Mouse (Mus musculus): Measurements from ENCODE around the gene Fgd6.

DNA sequence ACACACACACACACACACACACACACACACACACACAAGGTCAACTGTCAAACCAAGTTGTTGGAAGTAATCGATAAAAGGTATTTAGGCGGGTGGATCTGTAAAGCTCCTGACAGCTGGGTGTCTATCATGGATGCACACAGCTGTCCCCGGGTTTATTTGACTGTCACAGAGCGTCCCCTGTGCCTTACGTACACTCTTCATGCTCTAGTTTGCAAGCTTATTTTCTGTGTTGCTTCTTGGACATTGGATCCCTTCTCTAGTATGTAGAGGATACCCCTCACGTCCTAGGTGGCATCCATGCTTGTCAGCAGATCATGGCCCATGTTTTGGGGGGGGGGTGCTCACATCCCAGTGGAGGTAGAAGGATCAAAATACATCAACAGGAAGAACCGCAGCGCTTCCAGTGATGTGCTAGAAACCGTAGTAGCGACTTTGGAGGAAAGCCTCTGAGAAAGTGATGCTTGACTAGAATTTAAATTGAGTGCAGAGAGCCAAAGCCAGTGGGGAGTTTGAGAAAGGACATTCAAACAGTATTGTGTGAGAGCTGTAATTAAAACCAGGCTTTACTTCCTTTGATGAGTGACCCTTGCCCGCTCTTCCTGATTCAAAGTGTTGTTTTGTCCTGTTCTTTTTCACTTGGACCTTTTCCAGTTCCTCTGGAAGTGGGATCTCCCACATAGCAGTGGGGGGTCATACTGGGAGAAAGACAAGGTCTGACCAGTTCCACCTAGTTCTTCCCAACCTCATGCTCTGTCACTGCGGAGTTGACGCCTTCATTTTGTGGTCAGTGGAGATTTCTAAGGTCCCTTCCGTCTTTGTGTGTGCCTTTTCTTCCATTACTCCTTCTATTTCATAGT is 41.4 kb downstream of the Fgd6 start:
- TF ChIP-seq POLR2A (IDR thresholded peaks at IDR 0.05; ENCODE audit: control insufficient read depth, low read depth, low read length) = no peak
- TF ChIP-seq CTCF (IDR thresholded peaks at IDR 0.05; ENCODE audit: control insufficient read depth, insufficient read depth, insufficient replicate concordance, low read depth, low read length) = no peak

All from testis, adult 2 months (tissue).